Mouse (Mus musculus): ENCODE measurements around the gene Lsm7. TPM values are rescaled to one million over a fixed set of nuclear protein-coding genes. Genes with fewer than 3 reads are reported as not detected.

Lsm7 gene
- polyA plus RNA-seq, 1 experiment = 135 TPM

DNA sequence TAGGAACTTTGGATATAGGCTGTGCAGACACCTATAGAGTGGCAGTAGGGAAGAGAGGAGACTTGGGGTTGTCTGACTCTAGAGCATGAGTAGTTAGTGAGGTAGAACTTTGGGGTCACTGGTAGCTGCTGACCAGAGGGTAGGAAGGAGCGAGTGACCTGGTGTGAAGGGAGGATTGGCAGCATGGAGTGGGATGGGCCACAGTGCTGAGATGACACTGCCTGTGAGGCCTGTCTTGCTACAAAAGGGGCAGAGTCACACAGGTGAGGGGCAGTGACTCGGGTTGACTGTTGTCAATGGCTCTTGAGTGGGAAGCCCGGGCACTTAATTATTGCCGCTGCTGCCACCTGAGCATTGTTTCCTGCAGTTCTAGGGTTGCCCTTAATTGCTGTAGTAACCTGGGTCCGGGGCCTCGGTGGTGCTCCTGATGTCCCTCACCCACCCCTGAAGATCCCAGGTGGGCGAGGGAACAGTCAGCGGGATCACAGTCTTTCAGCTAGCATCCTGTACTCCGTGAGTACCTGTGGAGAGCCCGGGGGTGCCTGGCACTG lies 27.1 kb downstream of the Lsm7 start:
- Histone ChIP-seq H3K9ac (ENCODE audit: low read depth, poor library complexity, severe bottlenecking) (peak overlapping the region; percentile 88), H3K27me3 (ENCODE audit: control insufficient read depth, insufficient read depth, low read length, poor library complexity, severe bottlenecking) (no peaks in the 10 kb centered on the region), H3K4me1 (ENCODE audit: control insufficient read depth, insufficient read depth, low read length) (no peaks in the 10 kb centered on the region), H3K4me3 (ENCODE audit: low read depth, low read length) (peak overlapping the region; percentile 93), H3K36me3 (ENCODE audit: control insufficient read depth, insufficient read depth, low read length, poor library complexity, severe bottlenecking) (peaks cover 3% of the 10 kb centered on the region), H3K27ac (ENCODE audit: insufficient read depth, low read length) (no peak overlapping the region), H3K9me3 (replicated peaks; ENCODE audit: control insufficient read depth, insufficient read depth, low read length, poor library complexity, severe bottlenecking) (no peaks in the 10 kb centered on the region)
- TF ChIP-seq CTCF (IDR thresholded peaks at IDR 0.05; ENCODE audit: low read depth, low read length) = no peak
- no peak for TF ChIP-seq EP300 (IDR thresholded peaks at IDR 0.05; ENCODE audit: insufficient read depth, low read depth, low read length)

DNA sequence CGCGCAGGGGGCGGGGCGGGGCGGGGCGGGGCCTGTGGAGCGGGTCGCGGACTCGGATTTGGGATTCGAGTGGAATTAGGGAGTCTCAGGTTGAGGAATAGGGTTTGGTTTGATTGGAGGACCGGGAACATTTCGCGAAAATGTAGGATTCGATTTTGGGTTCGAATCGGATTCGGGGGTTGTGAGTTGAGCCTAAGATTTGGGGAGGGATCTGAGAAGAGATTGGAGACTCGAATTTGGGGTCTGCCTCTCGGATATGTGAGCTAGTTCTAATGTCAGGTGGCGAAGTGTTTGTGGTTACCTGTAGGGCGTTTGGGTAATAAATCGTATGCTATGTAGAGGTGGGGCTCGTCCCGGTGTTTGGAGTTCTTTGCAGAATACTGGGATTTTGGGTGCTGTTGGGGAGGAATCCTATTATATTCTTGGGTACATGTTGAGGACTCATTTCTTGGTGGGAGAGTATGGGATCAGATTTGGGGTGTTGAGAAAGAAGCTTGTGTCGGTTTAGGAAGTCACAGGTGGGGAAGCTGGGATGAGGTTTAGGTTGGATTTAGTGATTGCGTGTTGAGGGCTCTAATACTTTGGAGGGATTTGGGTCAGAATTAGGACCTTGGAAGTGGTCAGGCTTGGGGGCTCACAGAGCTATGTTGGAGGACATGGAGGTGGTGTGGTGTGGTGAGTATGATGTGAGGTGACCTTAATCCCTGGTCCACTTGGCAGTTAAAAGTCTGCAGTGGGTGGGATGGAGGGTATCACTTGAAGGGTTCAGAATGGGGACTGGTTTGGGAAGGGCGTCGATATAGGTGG lies 27.7 kb downstream of the Lsm7 start:
- Histone ChIP-seq H3K9ac (ENCODE audit: low read depth, poor library complexity, severe bottlenecking) (peak overlapping the region; percentile 88), H3K36me3 (ENCODE audit: control insufficient read depth, insufficient read depth, low read length, poor library complexity, severe bottlenecking) (peaks cover 3% of the 10 kb centered on the region), H3K4me1 (ENCODE audit: control insufficient read depth, insufficient read depth, low read length) (no peaks in the 10 kb centered on the region), H3K27me3 (ENCODE audit: control insufficient read depth, insufficient read depth, low read length, poor library complexity, severe bottlenecking) (no peaks in the 10 kb centered on the region), H3K9me3 (replicated peaks; ENCODE audit: control insufficient read depth, insufficient read depth, low read length, poor library complexity, severe bottlenecking) (no peaks in the 10 kb centered on the region), H3K27ac (ENCODE audit: insufficient read depth, low read length) (no peak overlapping the region), H3K4me3 (ENCODE audit: low read depth, low read length) (peak overlapping the region; percentile 93)
- TF ChIP-seq EP300 (IDR thresholded peaks at IDR 0.05; ENCODE audit: insufficient read depth, low read depth, low read length) (no peak), POLR2A (IDR thresholded peaks at IDR 0.05; ENCODE audit: insufficient read depth, low read length) (no peak), CTCF (IDR thresholded peaks at IDR 0.05; ENCODE audit: low read depth, low read length) (no peak)

DNA sequence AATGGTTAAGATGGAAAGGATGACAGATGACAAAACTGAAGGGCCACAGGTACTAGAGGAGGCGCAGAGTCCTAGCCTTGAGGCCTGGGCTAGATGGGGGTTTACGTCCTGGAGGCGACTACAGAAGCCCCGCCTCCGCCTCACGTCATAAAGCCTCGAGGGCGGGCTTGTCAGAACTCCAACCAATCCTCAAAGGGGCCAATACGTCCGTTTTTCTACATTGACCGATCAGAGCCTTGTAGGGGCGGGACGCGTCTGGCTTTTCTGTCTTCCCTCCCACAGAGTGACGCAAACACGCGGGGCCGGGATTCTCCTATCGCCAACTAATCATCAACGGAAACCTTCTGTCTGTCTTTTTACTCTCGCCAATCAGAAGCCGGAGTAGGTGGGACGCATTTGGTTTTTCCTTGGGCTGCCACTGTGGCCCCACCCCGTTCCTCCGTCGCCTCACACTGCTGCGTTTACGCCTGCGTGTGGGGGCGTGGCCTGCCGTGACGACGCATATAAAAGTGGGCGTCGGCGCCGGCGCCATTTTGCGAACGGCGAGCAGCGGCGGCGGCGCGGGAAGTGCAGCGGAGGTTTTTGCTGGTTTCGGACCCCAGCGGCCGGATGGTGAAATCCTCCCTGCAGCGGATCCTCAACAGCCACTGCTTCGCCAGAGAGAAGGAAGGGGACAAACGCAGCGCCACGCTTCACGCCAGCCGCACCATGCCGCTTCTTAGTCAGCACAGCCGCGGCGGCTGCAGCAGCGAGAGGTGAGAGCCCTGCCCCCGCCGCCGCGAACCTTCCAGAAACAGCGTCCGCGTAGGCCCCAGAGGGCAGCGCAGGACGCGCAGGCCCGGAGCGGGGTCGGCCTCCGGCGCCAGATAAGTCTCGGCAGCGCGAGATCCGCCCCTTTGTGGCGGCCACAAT lies 28.6 kb downstream of the Lsm7 start, which contains the start of gene Oaz1:
Oaz1 (plus strand) TSS at position 506 of the 912 bp plus-strand sequence.
- no peaks in the 10 kb centered on the region for H3K9me3 ChIP-seq (replicated peaks; ENCODE audit: control insufficient read depth, insufficient read depth, low read length, poor library complexity, severe bottlenecking)
- no peaks in the 10 kb centered on the region for H3K27me3 ChIP-seq (ENCODE audit: control insufficient read depth, insufficient read depth, low read length, poor library complexity, severe bottlenecking)
- H3K36me3 ChIP-seq (ENCODE audit: control insufficient read depth, insufficient read depth, low read length, poor library complexity, severe bottlenecking) = peaks cover 3% of the 10 kb centered on the region
- peak within 1 kb of the TSS; percentile 88 for H3K9ac ChIP-seq (ENCODE audit: low read depth, poor library complexity, severe bottlenecking)
- no peak for TF ChIP-seq CTCF (IDR thresholded peaks at IDR 0.05; ENCODE audit: low read depth, low read length)
- TF ChIP-seq POLR2A (IDR thresholded peaks at IDR 0.05; ENCODE audit: insufficient read depth, low read length) = peak; percentile 76
- no peak within 1 kb of the TSS for H3K27ac ChIP-seq (ENCODE audit: insufficient read depth, low read length)
- H3K4me3 ChIP-seq (ENCODE audit: low read depth, low read length) = peak within 1 kb of the TSS; percentile 93
- no peaks in the 10 kb centered on the region for H3K4me1 ChIP-seq (ENCODE audit: control insufficient read depth, insufficient read depth, low read length)

- Histone ChIP-seq H3K9ac (ENCODE audit: low read depth, poor library complexity, severe bottlenecking) (no peak overlapping the region), H3K4me3 (ENCODE audit: low read depth, low read length) (no peak overlapping the region), H3K36me3 (ENCODE audit: control insufficient read depth, insufficient read depth, low read length, poor library complexity, severe bottlenecking) (peaks cover 3% of the 10 kb centered on the region), H3K9me3 (replicated peaks; ENCODE audit: control insufficient read depth, insufficient read depth, low read length, poor library complexity, severe bottlenecking) (no peaks in the 10 kb centered on the region), H3K27me3 (ENCODE audit: control insufficient read depth, insufficient read depth, low read length, poor library complexity, severe bottlenecking) (no peaks in the 10 kb centered on the region), H3K4me1 (ENCODE audit: control insufficient read depth, insufficient read depth, low read length) (no peaks in the 10 kb centered on the region), H3K27ac (ENCODE audit: insufficient read depth, low read length) (no peak overlapping the region)
- TF ChIP-seq CTCF (IDR thresholded peaks at IDR 0.05; ENCODE audit: low read depth, low read length) (no peak), EP300 (IDR thresholded peaks at IDR 0.05; ENCODE audit: insufficient read depth, low read depth, low read length) (no peak)
Observed at GRCm38 (mm10) chr10:80824827-80825226, 30.2 kb downstream of the Lsm7 start.

- TF ChIP-seq POLR2A (IDR thresholded peaks at IDR 0.05; ENCODE audit: insufficient read depth, low read length) = no peak
- no peak for TF ChIP-seq CTCF (IDR thresholded peaks at IDR 0.05; ENCODE audit: low read depth, low read length)
- no peak for TF ChIP-seq EP300 (IDR thresholded peaks at IDR 0.05; ENCODE audit: insufficient read depth, low read depth, low read length)
- Histone ChIP-seq H3K9me3 (replicated peaks; ENCODE audit: control insufficient read depth, insufficient read depth, low read length, poor library complexity, severe bottlenecking) (no peaks in the 10 kb centered on the region), H3K4me3 (ENCODE audit: low read depth, low read length) (no peak overlapping the region), H3K27me3 (ENCODE audit: control insufficient read depth, insufficient read depth, low read length, poor library complexity, severe bottlenecking) (no peaks in the 10 kb centered on the region), H3K27ac (ENCODE audit: insufficient read depth, low read length) (0 out of 2 replicates have a peak overlapping the region, but pooled peaks have one; percentile 0), H3K36me3 (ENCODE audit: control insufficient read depth, insufficient read depth, low read length, poor library complexity, severe bottlenecking) (peaks cover 3% of the 10 kb centered on the region), H3K9ac (ENCODE audit: low read depth, poor library complexity, severe bottlenecking) (peak overlapping the region; percentile 30), H3K4me1 (ENCODE audit: control insufficient read depth, insufficient read depth, low read length) (no peaks in the 10 kb centered on the region)
Observed at GRCm38 (mm10) chr10:80823847-80824643, 31.0 kb downstream of the Lsm7 start.

Data from ES-Bruce4 (cell line).